Mouse (Mus musculus): Measurements from ENCODE around the gene Pde8a. TPM values are rescaled to one million over a fixed set of nuclear protein-coding genes. Genes with fewer than 3 reads are reported as not detected.

The Pde8a gene
- polyA plus RNA-seq, 1 experiment from 2014 or later: 3.9 TPM

DNA sequence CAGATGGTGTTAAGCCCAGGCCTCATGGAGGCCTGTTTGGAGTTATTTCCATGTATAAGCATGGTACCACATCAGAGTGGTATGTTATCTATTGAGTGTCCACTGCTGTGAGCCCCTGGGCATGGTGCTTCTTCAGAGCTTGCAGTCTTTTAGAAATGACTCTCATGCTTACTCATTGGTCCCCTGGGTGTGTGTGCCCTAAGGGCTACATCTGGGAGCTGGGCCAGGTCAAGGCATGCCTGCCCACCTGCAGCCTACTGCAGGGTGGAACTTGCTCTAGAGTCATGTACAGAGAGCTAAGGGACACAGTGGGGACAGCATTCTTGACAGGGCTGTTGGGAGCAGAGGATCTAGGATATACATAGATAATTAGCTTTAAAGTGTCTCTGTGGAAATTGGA, 98.2 kb downstream of the Pde8a start:
- no peak overlapping the region for H3K4me2 ChIP-seq
- no peak for ATAC-seq (replicated peaks; ENCODE audit: insufficient number of reproducible peaks, insufficient read depth, low FRiP score, low read depth)
- H3K9me3 ChIP-seq (replicated peaks): no peaks in the 10 kb centered on the region
- H3K4me3 ChIP-seq: no peak overlapping the region
- peaks cover 2% of the 10 kb centered on the region; the same call in 1 of the 2 replicates for H3K4me1 ChIP-seq (replicated peaks)
- H3K36me3 ChIP-seq: no peaks in the 10 kb centered on the region
- H3K27me3 ChIP-seq: no peaks in the 10 kb centered on the region
- H3K27ac ChIP-seq: no peak overlapping the region
- no peak overlapping the region for H3K9ac ChIP-seq

GRCm38 (mm10) chr7:81315583-81315982, 102.2 kb downstream of the Pde8a start:
- Histone ChIP-seq H3K27me3 (no peaks in the 10 kb centered on the region), H3K4me2 (no peak overlapping the region), H3K4me1 (replicated peaks) (peaks cover 2% of the 10 kb centered on the region; the same call in 1 of the 2 replicates), H3K36me3 (no peaks in the 10 kb centered on the region), H3K4me3 (no peak overlapping the region), H3K9ac (no peak overlapping the region), H3K9me3 (replicated peaks) (no peaks in the 10 kb centered on the region), H3K27ac (no peak overlapping the region)
- no peak for ATAC-seq (replicated peaks; ENCODE audit: insufficient number of reproducible peaks, insufficient read depth, low FRiP score, low read depth)
- WGBS: 60% methylated on average over 8 of the region's 8 CpGs

GRCm38 (mm10) chr7:81319749-81320148, 106.4 kb downstream of the Pde8a start:
- WGBS: 83% methylated on average over 6 of the region's 6 CpGs
- no peak for ATAC-seq (replicated peaks; ENCODE audit: insufficient number of reproducible peaks, insufficient read depth, low FRiP score, low read depth)

DNA sequence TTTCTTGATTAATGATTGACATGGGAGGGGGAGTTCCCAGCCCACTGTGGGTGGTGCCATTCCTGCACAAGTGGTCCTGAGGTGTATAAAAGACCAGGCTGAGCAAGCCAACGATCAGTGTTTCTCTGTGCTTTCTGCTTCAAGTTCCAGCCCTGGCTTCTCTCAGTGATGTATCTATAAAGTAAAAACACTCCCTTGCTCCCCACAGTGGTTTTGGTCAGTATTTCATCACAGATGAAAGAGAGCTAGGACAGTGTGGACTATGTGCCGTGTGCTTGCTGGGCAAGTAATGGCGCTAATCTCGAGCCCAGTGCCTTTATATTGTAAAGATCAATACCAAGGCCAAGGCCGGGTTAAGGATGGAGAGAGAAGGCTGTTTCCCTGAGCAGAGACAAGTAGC, 108.4 kb downstream of the Pde8a start:
- no peak overlapping the region for H3K4me3 ChIP-seq
- no peaks in the 10 kb centered on the region for H3K4me1 ChIP-seq (replicated peaks)
- no peaks in the 10 kb centered on the region for H3K36me3 ChIP-seq
- H3K9ac ChIP-seq: no peak overlapping the region
- no peak for ATAC-seq (replicated peaks; ENCODE audit: insufficient number of reproducible peaks, insufficient read depth, low FRiP score, low read depth)
- H3K27me3 ChIP-seq: no peaks in the 10 kb centered on the region
- no peak overlapping the region for H3K27ac ChIP-seq
- H3K9me3 ChIP-seq (replicated peaks): no peaks in the 10 kb centered on the region
- H3K4me2 ChIP-seq: no peak overlapping the region
- 78% methylated on average over 5 of the region's 5 CpGs for WGBS

More at GRCm38 (mm10) chr7:81319749-81320148, 106.4 kb downstream of the Pde8a start:
- Histone ChIP-seq H3K27me3 (no peaks in the 10 kb centered on the region), H3K36me3 (no peaks in the 10 kb centered on the region), H3K9ac (no peak overlapping the region), H3K27ac (no peak overlapping the region), H3K4me3 (no peak overlapping the region), H3K9me3 (replicated peaks) (no peaks in the 10 kb centered on the region), H3K4me2 (no peak overlapping the region), H3K4me1 (replicated peaks) (0 out of 2 replicates have a peak, but pooled peaks cover 2% of the 10 kb centered on the region)

- Histone ChIP-seq H3K4me3 (no peak overlapping the region), H3K36me3 (0 out of 2 replicates have a peak, but pooled peaks cover 3% of the 10 kb centered on the region), H3K27me3 (no peaks in the 10 kb centered on the region), H3K9ac (no peak overlapping the region), H3K4me1 (replicated peaks) (peaks cover 3% of the 10 kb centered on the region; the same call in 1 of the 2 replicates), H3K27ac (no peak overlapping the region), H3K4me2 (no peak overlapping the region), H3K9me3 (replicated peaks) (no peaks in the 10 kb centered on the region)
- WGBS: 78% methylated on average over 12 of the region's 12 CpGs
- ATAC-seq (replicated peaks; ENCODE audit: insufficient number of reproducible peaks, insufficient read depth, low FRiP score, low read depth): no peak
Observed at GRCm38 (mm10) chr7:81326043-81326442, 112.6 kb downstream of the Pde8a start.

GRCm38 (mm10) chr7:81326859-81327258, 113.5 kb downstream of the Pde8a start:
- Histone ChIP-seq H3K27me3 (no peaks in the 10 kb centered on the region), H3K27ac (no peak overlapping the region), H3K9me3 (replicated peaks) (no peaks in the 10 kb centered on the region), H3K4me2 (no peak overlapping the region), H3K36me3 (0 out of 2 replicates have a peak, but pooled peaks cover 3% of the 10 kb centered on the region), H3K4me3 (no peak overlapping the region), H3K9ac (no peak overlapping the region), H3K4me1 (replicated peaks) (peaks cover 3% of the 10 kb centered on the region; the same call in 1 of the 2 replicates)
- no peak for ATAC-seq (replicated peaks; ENCODE audit: insufficient number of reproducible peaks, insufficient read depth, low FRiP score, low read depth)
- WGBS: 68% methylated on average over 6 of the region's 6 CpGs

DNA sequence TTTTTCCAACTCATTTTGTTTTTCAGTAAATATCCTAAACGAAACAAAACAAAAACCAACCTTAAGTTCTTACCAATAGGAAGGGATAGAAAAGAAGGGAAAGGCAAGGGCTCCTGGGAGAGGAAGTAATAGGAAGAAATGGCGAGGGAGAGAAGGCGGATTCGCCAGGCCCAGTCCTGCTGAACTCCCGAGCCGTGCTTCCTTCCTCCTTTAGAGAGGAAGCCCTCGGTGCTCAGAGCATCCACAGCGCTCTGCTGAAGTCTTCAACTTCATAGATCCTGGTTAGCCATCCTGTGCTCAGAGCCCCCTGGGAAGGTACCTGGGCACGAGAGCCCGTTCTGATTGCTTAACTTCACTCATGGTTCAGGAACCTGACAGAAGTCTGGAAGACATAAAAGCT, 114.3 kb downstream of the Pde8a start:
- no peak overlapping the region for H3K4me3 ChIP-seq
- no peaks in the 10 kb centered on the region for H3K9me3 ChIP-seq (replicated peaks)
- no peak overlapping the region for H3K9ac ChIP-seq
- ATAC-seq (replicated peaks; ENCODE audit: insufficient number of reproducible peaks, insufficient read depth, low FRiP score, low read depth): no peak
- H3K36me3 ChIP-seq: peaks cover 7% of the 10 kb centered on the region; the same call in 1 of the 2 replicates
- no peak overlapping the region for H3K4me2 ChIP-seq
- 78% methylated on average over 10 of the region's 10 CpGs for WGBS
- no peaks in the 10 kb centered on the region for H3K27me3 ChIP-seq
- peaks cover 3% of the 10 kb centered on the region; the same call in 1 of the 2 replicates for H3K4me1 ChIP-seq (replicated peaks)
- H3K27ac ChIP-seq: no peak overlapping the region

DNA sequence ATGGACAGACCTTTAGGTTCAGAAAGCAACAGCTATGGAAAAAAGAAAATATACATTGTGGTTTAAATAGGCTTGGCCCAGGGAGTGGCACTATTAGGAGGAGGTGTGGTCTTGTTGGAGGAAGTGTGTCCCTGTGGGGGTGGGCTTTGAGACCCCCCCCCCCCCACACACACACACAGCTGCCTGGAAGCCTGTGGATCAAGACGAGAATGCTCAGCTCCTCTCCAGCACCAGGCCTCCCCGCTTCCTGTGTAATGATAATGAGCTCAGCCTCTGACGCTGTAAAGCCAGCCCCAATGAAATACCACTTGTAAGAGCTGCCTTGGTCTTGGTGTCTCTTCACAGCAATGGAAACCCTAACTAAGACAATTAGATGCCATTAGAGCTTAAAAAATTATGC, 117.4 kb downstream of the Pde8a start:
- no peak for ATAC-seq (replicated peaks; ENCODE audit: insufficient number of reproducible peaks, insufficient read depth, low FRiP score, low read depth)
- Histone ChIP-seq H3K4me2 (no peak overlapping the region), H3K4me3 (no peak overlapping the region), H3K4me1 (replicated peaks) (peaks cover 3% of the 10 kb centered on the region; the same call in 1 of the 2 replicates), H3K9ac (no peak overlapping the region), H3K9me3 (replicated peaks) (no peaks in the 10 kb centered on the region), H3K27ac (0 out of 2 replicates have a peak overlapping the region, but pooled peaks have one; percentile 24), H3K27me3 (no peaks in the 10 kb centered on the region), H3K36me3 (peaks cover 14% of the 10 kb centered on the region; the same call in 1 of the 2 replicates)
- WGBS: 26% methylated on average over 3 of the region's 3 CpGs

GRCm38 (mm10) chr7:81331851-81332250, 118.5 kb downstream of the Pde8a start:
- Histone ChIP-seq H3K36me3 (peaks cover 14% of the 10 kb centered on the region; the same call in 1 of the 2 replicates), H3K4me3 (no peak overlapping the region), H3K27me3 (no peaks in the 10 kb centered on the region), H3K4me2 (no peak overlapping the region), H3K9ac (no peak overlapping the region), H3K9me3 (replicated peaks) (no peaks in the 10 kb centered on the region), H3K4me1 (replicated peaks) (peaks cover 6% of the 10 kb centered on the region; the same call in 1 of the 2 replicates), H3K27ac (no peak overlapping the region)
- WGBS: 75% methylated on average over 7 of the region's 7 CpGs
- ATAC-seq (replicated peaks; ENCODE audit: insufficient number of reproducible peaks, insufficient read depth, low FRiP score, low read depth): no peak

DNA sequence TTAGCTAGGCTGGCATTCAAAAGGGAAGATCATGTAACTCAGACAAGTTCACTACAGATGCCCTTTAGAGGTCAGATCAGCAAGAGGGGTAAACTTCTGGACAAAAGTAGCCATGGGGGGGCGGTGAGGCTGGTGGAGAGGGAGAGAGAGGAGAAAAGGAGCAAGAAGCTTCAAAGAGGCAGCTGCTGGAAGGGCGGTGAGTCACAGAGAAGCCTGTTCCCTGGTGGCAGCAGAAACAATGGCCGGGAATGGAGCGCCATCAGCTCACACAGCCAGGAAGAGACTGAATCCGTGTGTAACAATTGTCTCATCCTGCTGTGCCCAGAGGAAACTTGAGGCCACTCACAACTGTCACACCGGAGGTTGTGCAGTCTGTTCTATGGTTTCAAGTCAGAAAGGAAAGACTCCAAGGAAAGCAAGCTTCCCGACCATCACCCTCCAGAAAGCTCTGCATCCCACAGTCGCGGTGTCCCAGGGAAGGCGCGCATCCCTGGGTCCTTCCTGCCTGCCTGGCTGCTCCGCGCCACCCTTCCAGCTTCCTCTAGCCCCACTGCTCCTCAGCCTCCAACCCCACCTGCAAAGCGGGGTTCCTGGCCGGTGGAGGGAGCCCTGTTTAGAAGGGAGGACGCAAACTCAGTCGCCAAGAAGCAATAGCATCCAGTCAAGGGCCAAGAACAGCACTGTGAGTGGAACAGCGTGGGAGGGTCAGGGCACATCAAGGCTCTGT, 122.5 kb downstream of the Pde8a start:
- Histone ChIP-seq H3K4me2 (0 out of 2 replicates have a peak overlapping the region, but pooled peaks have one; percentile 5), H3K27me3 (no peaks in the 10 kb centered on the region), H3K36me3 (peaks cover 28% of the 10 kb centered on the region), H3K4me3 (no peak overlapping the region), H3K9me3 (replicated peaks) (no peaks in the 10 kb centered on the region), H3K4me1 (replicated peaks) (peaks cover 4% of the 10 kb centered on the region; the same call in 1 of the 2 replicates), H3K27ac (peak overlapping the region; percentile 77), H3K9ac (no peak overlapping the region)
- peak; percentile 37; the same call in 1 of the 2 replicates for ATAC-seq (replicated peaks; ENCODE audit: insufficient number of reproducible peaks, insufficient read depth, low FRiP score, low read depth)
- 67% methylated on average over 18 of the region's 18 CpGs for WGBS

GRCm38 (mm10) chr7:81336432-81336786, 123.0 kb downstream of the Pde8a start:
- Histone ChIP-seq H3K27ac (peak overlapping the region; percentile 77), H3K9me3 (replicated peaks) (no peaks in the 10 kb centered on the region), H3K27me3 (no peaks in the 10 kb centered on the region), H3K9ac (no peak overlapping the region), H3K4me2 (0 out of 2 replicates have a peak overlapping the region, but pooled peaks have one; percentile 5), H3K36me3 (peaks cover 33% of the 10 kb centered on the region), H3K4me3 (no peak overlapping the region), H3K4me1 (replicated peaks) (peaks cover 7% of the 10 kb centered on the region)
- no peak for ATAC-seq (replicated peaks; ENCODE audit: insufficient number of reproducible peaks, insufficient read depth, low FRiP score, low read depth)
- 32% methylated on average over 8 of the region's 8 CpGs for WGBS

All from heart, embryonic 15.5 days (tissue).